Mouse (Mus musculus) embryonic facial prominence, embryonic 10.5 days (tissue): ENCODE data around the gene Cep83. TPM values are rescaled to one million over a fixed set of nuclear protein-coding genes. Genes with fewer than 3 reads are reported as not detected.

Source experiments
- DNase-seq: peaks from one replicate; pipeline ENCODE4 v3.0.0-alpha.2; 2017; ENCODE audit warnings: low spot score
- H3K27ac ChIP-seq: fragments of 300-500 bp; sonication (generic); replicated peaks from 2 replicates; pipeline ENCODE4 v1.5.1; 2016; ENCODE audit warnings: mild to moderate bottlenecking
- H3K27me3 ChIP-seq: fragments of 300-500 bp; sonication (generic); replicated peaks from 2 replicates; pipeline ENCODE4 v1.6.1; 2016; ENCODE audit warnings: low read depth, mild to moderate bottlenecking; ENCODE audit not compliant: poor library complexity, severe bottlenecking
- H3K36me3 ChIP-seq: fragments of 300-500 bp; sonication (generic); replicated peaks from 2 replicates; pipeline ENCODE4 v1.6.1; 2016; ENCODE audit warnings: mild to moderate bottlenecking, moderate library complexity
- H3K4me1 ChIP-seq: fragments of 300-500 bp; sonication (generic); 2 replicates; pipeline ENCODE4 v1.6.1; 2016
- H3K4me3 ChIP-seq: fragments of 300-500 bp; sonication (generic); 2 replicates; pipeline ENCODE4 v1.5.1; 2016; ENCODE audit warnings: mild to moderate bottlenecking, moderate library complexity
- H3K9me3 ChIP-seq: fragments of 300-500 bp; sonication (generic); 2 replicates; pipeline ENCODE4 v1.6.1; 2016; ENCODE audit warnings: mild to moderate bottlenecking
- WGBS: fragments of 180-500 bp; shearing (Covaris S2); methylation state at CpG from one replicate; pipeline ENCODE4 v1.1.7; 2016; 5-methylcytosine and 5-hydroxymethylcytosine counted together
- polyA plus RNA-seq: library from polyadenylated mRNA; unstranded; fragments of >200 nt; fragmentation: Nextera tagmentation; extraction: Ambion mirVana; gene quantifications from 2 replicates; pipeline ENCODE4 v1.2.1, GENCODE M21; 2016

The Cep83 gene
- polyA plus RNA-seq, 1 experiment from 2014 or later, result 20.0 TPM

DNA sequence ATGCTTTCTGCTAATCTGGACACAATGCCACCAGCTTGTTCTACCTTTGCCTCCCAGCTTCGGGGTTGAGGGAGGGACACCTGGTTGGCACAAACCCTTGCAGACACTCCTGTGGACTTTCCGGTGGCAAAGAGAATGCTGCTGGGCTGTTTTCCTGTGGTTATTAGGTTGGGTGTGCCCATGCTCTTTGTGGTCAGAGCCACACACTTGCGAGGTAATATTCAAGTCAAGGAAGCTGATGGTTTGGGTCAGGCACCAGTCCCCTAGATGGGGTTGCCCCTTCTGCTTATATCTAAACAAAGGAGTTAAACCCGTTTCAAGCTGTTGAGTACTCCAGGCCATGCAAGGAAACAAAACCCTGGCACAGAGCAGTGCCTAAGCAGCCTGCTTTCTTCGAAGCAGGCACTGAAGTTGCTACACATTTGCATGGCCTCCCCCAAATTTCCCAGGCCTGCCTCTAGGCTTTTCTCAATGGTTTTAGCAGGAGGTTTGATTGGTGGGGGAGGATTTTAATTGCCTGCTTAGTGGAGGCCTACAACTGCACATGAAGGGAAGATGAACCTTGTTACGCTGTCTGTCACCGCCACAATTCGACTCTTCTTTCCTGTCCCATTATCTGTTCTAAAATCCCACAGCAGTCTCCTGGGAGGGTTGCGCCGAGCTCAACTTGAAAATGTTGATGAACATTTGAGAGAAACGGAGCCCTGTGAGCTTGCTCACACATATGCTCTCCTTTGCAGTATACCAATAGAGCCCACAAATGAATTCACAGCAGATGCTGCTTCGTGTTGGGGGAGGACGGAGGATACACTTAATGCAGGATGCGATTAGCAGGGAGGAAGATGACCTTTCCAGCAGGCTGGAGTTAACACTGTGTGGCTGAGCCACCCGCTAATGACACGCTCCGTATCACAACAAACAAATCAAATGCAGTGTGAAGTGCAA, 123.7 kb downstream of the Cep83 start:
- Histone ChIP-seq H3K9me3 (no peaks in the 10 kb centered on the region), H3K27ac (no peak overlapping the region), H3K36me3 (no peaks in the 10 kb centered on the region), H3K4me3 (no peak overlapping the region), H3K27me3 (no peaks in the 10 kb centered on the region), H3K4me1 (peaks cover 23% of the 10 kb centered on the region)
- 74% methylated on average over 17 of the region's 17 CpGs for WGBS
- no peak for DNase-seq

DNA sequence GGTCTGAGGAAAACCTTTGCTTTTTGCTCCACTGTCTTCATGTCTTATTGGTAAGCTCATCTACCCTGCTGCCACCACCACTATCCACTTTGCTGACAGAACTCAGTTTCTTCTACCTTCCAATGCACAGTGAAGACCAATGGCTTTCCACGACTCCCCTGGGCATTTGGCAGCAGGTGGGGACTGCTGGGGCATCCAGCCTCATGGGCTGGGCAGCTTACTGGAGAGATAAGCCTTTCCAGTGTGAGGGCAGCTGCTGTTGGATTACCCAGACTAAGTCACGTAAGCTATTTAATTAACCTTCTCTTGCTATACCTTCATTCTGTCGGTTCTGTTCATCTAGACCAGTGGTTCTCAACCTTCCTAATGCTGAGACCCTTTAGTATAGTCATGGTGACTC, 129.7 kb downstream of the Cep83 start:
- 93% methylated on average over 3 of the region's 3 CpGs for WGBS
- DNase-seq, result no peak
- H3K4me1 ChIP-seq, result 0 out of 2 replicates have a peak, but pooled peaks cover 2% of the 10 kb centered on the region
- no peaks in the 10 kb centered on the region for H3K9me3 ChIP-seq
- no peaks in the 10 kb centered on the region for H3K36me3 ChIP-seq
- no peak overlapping the region for H3K27ac ChIP-seq
- H3K4me3 ChIP-seq, result no peak overlapping the region
- H3K27me3 ChIP-seq, result peaks cover 6% of the 10 kb centered on the region; the same call in 1 of the 2 replicates

DNA sequence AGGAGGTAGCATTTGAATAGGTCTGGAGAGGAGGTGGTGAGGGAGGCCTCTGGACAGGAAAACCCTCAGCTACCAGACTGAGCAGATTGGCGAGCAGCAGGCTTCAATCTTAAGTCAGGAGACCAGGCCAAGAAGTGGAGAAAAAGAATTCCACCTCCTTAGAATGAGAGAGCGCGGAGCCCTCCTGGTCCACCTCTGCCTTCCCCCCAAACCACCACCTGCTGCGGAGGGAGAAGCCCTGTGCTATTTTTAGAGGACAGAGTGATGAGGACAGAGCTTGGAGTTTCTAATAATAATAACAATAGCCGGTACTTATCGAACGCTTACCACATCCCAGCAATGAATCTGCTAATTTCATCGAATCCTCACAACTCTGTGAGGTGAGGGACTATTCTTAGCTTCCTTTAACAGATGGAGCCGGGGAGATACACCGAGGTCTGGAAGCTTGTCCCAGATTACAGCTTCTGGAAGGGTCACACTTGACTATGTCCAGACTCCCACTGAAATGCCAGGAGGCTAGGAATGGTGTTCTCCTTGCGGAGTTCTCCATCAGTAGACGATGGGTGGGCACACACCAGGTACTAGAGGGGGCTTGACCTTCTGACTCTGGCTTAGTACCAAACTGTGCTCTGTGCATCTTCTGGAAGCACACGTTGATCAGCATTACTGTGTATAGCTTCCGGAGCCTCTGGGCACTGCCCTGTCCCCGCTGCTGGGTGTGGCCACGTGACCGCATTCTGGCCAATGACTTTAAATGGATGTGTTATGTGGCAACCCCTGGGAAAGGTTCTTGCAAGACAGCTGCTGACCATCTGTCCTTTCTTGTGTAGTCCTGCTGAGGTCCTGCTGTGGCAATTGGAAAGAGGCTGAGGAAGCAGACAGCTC, 130.6 kb downstream of the Cep83 start:
- peaks cover 10% of the 10 kb centered on the region for H3K4me1 ChIP-seq
- WGBS, result 89% methylated on average over 17 of the region's 17 CpGs
- peaks cover 7% of the 10 kb centered on the region; the same call in 1 of the 2 replicates for H3K27me3 ChIP-seq
- no peak overlapping the region for H3K27ac ChIP-seq
- no peaks in the 10 kb centered on the region for H3K9me3 ChIP-seq
- H3K36me3 ChIP-seq, result no peaks in the 10 kb centered on the region
- no peak for DNase-seq
- H3K4me3 ChIP-seq, result no peak overlapping the region

DNA sequence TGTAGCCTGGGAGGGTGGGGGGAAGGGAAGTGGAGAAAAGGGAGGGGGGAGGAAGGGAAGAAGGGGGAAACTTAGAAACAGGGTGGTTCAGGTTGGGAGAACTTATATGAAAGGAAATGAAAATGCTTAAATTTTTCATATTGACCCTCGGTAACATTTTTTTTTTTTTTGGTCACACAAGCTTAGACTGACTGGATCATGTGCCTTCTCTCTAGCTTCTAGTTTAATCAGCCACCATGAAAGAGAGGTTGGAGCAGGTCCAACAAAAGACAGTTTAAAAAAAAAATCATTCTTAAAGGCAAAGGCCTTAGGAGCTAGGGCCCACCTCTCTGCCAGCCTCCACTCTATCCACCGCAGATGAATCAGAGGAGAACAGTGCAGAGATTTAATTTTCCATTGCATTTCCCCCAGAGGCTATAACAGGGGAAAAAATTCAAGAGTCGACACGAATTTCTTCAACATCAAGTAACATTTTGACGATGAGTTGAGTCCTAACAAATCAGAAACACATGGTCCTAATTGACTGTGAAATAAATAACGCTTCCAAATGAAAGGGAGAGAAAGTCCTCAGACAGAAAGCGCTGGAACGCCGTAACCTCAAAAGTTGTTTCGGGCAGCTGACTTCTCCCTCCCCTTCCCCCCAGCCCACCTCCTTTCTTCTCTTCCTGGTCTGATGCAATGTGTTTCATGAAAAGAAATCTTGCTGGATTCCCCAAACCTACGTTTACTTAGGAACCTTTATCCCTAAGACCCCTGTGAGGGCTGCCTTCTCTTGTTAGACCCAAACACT, 135.7 kb downstream of the Cep83 start:
- H3K27ac ChIP-seq, result peak overlapping the region; percentile 67
- 38% methylated on average over 11 of the region's 11 CpGs for WGBS

DNA sequence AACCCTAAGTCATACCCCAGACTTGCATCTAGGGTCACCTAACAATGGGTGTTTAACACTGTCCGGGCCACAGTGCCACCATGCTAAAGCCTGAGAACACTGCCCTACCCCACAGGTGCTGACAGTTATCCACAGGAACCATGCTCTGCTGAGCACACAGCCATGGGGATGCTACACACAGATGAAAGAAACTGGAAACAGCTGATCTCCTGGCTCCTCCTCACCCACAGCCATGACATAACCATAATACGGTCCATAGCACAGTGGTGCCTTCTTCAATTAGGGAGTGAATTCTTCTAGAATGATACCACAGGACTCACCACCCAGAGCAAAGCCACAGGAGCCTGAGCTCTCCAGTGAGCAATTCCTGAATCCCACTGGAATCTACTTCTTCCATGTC, 137.5 kb downstream of the Cep83 start:
- H3K4me3 ChIP-seq, result no peak overlapping the region
- 0 out of 2 replicates have a peak, but pooled peaks cover 3% of the 10 kb centered on the region for H3K36me3 ChIP-seq
- WGBS, result 92% methylated on average over 2 of the region's 2 CpGs
- 0 out of 2 replicates have a peak, but pooled peaks cover 7% of the 10 kb centered on the region for H3K27me3 ChIP-seq
- no peak overlapping the region for H3K27ac ChIP-seq
- no peak for DNase-seq
- no peaks in the 10 kb centered on the region for H3K9me3 ChIP-seq
- peaks cover 34% of the 10 kb centered on the region for H3K4me1 ChIP-seq

More for the DNA sequence above, 135.7 kb downstream of the Cep83 start:
- peaks cover 34% of the 10 kb centered on the region for H3K4me1 ChIP-seq
- peak; percentile 42 for DNase-seq
- H3K36me3 ChIP-seq, result 0 out of 2 replicates have a peak, but pooled peaks cover 3% of the 10 kb centered on the region
- H3K9me3 ChIP-seq, result no peaks in the 10 kb centered on the region
- no peak overlapping the region for H3K4me3 ChIP-seq
- H3K27me3 ChIP-seq, result 0 out of 2 replicates have a peak, but pooled peaks cover 7% of the 10 kb centered on the region

DNA sequence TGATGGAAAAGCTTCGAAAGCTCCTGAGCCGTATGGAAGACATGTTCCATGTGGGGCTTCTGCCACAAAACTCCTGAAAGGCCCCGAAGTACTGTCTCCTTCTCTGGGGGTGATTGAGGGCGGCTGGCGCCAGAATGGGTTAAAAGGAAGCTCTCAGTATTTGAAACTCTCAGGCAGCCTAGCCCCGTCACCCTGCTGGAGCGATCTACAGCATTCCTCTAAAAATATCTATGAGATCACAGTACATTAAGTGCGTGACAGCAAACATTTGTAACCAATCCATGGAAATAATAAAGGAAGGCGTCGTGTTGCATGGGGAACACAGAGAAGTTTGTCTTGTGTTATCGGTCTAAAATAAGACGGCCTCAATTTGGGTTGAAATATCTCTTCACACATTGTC, 138.0 kb downstream of the Cep83 start:
- H3K27ac ChIP-seq, result no peak overlapping the region
- no peaks in the 10 kb centered on the region for H3K9me3 ChIP-seq
- 0 out of 2 replicates have a peak, but pooled peaks cover 3% of the 10 kb centered on the region for H3K36me3 ChIP-seq
- 87% methylated on average over 12 of the region's 12 CpGs for WGBS
- peaks cover 34% of the 10 kb centered on the region for H3K4me1 ChIP-seq
- no peak overlapping the region for H3K4me3 ChIP-seq
- no peak for DNase-seq
- H3K27me3 ChIP-seq, result 0 out of 2 replicates have a peak, but pooled peaks cover 7% of the 10 kb centered on the region

DNA sequence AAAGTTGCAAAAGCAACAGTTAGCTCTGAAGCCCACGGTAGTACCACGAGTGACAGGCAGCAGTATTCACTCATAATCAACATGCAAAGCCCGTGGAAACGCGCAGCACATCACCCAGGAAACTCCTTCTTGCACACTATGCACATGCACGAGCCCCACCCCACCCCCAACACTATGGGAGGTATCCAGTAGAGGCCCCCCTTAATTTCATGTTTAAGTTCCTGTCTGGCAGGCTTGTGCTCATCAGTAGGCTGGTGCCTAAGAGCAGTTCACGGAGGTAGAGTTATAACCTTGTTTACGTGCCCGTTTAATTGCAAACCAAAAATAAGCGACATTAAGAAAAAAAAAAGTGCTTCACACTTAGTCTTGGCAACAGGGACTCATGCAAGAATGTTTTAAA, 138.9 kb downstream of the Cep83 start:
- 92% methylated on average over 10 of the region's 10 CpGs for WGBS

DNA sequence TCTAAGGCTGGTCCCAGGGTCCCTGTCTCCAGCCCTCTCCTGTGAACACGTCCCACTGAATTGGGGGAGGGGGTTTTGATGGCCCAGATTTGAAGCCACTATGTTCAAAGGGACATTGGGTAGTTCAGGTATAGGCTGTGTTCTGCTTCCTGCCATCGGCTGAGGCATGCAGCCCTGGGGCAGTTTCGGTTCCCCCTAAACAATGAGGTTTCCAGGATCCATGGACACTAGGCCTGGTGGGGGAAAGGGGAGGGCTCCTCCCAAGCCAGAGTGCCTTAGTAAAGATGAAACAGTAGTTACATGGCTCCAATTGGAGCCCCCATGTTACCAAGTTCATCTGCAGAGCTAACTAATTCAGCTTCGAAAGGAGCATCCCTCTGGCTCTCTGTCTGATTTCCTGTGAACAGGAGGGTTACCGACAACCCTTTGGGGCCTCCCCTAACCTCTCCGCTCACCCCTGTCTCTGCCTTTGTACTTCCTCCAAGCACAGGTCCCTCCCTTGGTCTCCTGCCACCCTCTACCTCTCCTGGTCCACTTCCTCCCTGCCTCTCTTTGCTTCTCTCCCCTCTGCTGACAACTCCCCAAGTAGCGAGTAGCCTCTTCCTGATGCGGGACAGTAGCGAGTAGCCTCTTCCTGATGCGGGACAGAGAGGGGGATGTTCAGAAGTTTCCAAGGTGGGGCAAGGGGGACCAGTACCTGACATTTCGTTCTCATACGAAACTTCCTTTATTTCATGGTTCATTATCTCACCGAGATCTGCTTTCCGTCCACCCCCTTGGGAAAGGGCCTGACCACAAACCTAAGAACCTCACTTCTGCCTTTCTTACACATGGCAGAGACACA, 139.7 kb downstream of the Cep83 start:
- H3K4me1 ChIP-seq, result peaks cover 34% of the 10 kb centered on the region
- DNase-seq, result no peak
- peaks cover 5% of the 10 kb centered on the region; the same call in 1 of the 2 replicates for H3K36me3 ChIP-seq
- WGBS, result 75% methylated on average over 14 of the region's 14 CpGs
- H3K27me3 ChIP-seq, result 0 out of 2 replicates have a peak, but pooled peaks cover under 1% of the 10 kb centered on the region
- no peaks in the 10 kb centered on the region for H3K9me3 ChIP-seq
- no peak overlapping the region for H3K27ac ChIP-seq
- no peak overlapping the region for H3K4me3 ChIP-seq

More for the DNA sequence above, 138.9 kb downstream of the Cep83 start:
- Histone ChIP-seq H3K36me3 (peaks cover 4% of the 10 kb centered on the region; the same call in 1 of the 2 replicates), H3K4me1 (peaks cover 34% of the 10 kb centered on the region), H3K9me3 (no peaks in the 10 kb centered on the region), H3K27ac (no peak overlapping the region), H3K27me3 (0 out of 2 replicates have a peak, but pooled peaks cover 7% of the 10 kb centered on the region), H3K4me3 (no peak overlapping the region)
- DNase-seq, result no peak

DNA sequence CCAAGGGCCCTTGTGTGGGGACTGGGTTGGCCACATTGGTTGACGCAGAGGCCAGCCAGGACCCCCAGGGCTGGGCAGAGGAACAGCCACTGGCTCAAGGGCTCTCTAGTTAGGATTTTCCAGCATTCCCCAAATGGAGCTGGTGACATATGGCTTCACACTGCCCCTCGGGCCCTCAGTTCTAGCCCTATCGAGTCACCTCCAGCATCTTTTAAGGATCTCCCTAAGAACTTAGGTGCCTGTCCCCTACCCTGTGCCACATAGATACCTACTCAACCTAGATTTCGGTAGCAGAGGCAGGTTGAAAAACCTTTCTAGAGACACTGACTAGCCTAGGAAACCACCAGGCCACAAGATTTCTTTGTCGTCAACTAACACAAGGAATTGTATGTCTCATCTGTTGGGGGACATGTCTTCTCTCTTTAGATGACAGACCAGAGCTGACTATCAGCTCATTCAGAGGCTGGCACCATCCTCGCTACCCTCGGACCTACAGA, 140.3 kb downstream of the Cep83 start:
- Histone ChIP-seq H3K4me1 (peaks cover 29% of the 10 kb centered on the region), H3K27ac (no peak overlapping the region), H3K36me3 (peaks cover 5% of the 10 kb centered on the region; the same call in 1 of the 2 replicates), H3K9me3 (no peaks in the 10 kb centered on the region), H3K4me3 (no peak overlapping the region), H3K27me3 (no peaks in the 10 kb centered on the region)
- whole genome bisulfite sequencing, result 90% methylated on average over 7 of the region's 7 CpGs
- DNase-seq, result no peak

DNA sequence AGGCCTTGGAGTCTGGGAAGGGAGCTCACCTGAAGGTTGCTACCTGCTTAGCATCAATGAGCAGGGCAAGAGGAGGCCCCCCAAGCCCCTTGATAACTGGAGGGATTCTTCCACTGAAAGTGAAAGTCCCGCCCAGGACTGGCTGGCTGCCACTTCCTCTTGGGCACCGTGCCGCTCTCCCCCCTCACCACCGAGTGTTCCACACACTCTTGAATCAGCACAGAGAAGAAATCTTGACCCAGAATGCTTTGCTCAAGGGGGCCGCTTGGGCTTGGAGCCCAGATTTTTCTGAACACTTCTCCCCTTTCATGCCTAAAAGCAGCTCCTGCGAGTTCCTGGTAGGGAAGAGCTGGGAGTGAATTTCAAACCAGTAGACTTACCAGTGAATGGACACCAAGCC, 141.0 kb downstream of the Cep83 start:
- WGBS, result 84% methylated on average over 6 of the region's 6 CpGs
- no peak overlapping the region for H3K4me3 ChIP-seq
- DNase-seq, result no peak
- no peaks in the 10 kb centered on the region for H3K27me3 ChIP-seq
- peaks cover 5% of the 10 kb centered on the region; the same call in 1 of the 2 replicates for H3K36me3 ChIP-seq
- H3K4me1 ChIP-seq, result peaks cover 23% of the 10 kb centered on the region
- no peaks in the 10 kb centered on the region for H3K9me3 ChIP-seq
- H3K27ac ChIP-seq, result no peak overlapping the region

DNA sequence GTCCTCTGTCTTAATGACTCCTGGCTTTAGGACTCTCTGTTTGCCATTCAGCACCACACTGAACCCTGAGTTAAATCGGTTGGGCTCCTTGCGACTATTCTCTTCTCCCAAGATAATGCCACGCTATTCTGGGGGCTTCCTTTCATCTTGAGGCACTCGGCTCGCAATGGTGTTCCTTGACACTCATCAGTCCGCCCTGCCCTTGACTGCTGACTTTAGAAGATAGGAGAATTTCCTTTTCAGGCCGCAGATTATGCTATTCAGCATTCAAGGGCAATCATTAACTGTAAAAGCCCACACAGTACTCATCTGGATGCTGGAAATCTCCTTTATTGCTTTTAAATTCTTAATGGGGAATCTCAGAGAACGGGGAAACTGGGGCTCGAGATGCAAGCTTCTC, 147.4 kb downstream of the Cep83 start:
- no peaks in the 10 kb centered on the region for H3K9me3 ChIP-seq
- no peak overlapping the region for H3K27ac ChIP-seq
- 88% methylated on average over 9 of the region's 9 CpGs for WGBS
- H3K27me3 ChIP-seq, result no peaks in the 10 kb centered on the region
- H3K4me3 ChIP-seq, result no peak overlapping the region
- peaks cover 2% of the 10 kb centered on the region; the same call in 1 of the 2 replicates for H3K36me3 ChIP-seq
- no peaks in the 10 kb centered on the region for H3K4me1 ChIP-seq
- no peak for DNase-seq
